Mouse (Mus musculus) granulocyte monocyte progenitor cell, adult 5-6 weeks (primary cell): ENCODE results near the gene Olfr1030. TPM values are rescaled to one million over a fixed set of nuclear protein-coding genes. Genes with fewer than 3 reads are reported as not detected.
"Not testable (repeated sequence)": the region's sequence is repeated elsewhere in the genome, so short reads cannot be mapped to it uniquely, and the experiment has no call there.

ENCODE experiments used
- ATAC-seq: replicated peaks from 2 replicates; pipeline ENCODE4 v1.8.0; 2016; ENCODE audit warnings: mild to moderate bottlenecking, moderate TSS enrichment, inconsistent platforms; ENCODE audit not compliant: poor library complexity, severe bottlenecking
- total RNA-seq, 2 experiments: library from RNA; stranded (forward) in 1 of 2; stranded (reverse) in 1 of 2; fragments of 200-712, 200-1000 nt in 1 of 2; fragments of >200 nt in 1 of 2; fragmentation: Nextera tagmentation in 1 of 2; gene quantifications; 2 replicates each; pipeline ENCODE4 v1.2.3; 2014 to 2017

Gene Olfr1030
- total RNA-seq (2014; fragmentation: Nextera tagmentation) (not detected in 2 replicates), total RNA-seq (2017) (not detected in 2 replicates)

DNA sequence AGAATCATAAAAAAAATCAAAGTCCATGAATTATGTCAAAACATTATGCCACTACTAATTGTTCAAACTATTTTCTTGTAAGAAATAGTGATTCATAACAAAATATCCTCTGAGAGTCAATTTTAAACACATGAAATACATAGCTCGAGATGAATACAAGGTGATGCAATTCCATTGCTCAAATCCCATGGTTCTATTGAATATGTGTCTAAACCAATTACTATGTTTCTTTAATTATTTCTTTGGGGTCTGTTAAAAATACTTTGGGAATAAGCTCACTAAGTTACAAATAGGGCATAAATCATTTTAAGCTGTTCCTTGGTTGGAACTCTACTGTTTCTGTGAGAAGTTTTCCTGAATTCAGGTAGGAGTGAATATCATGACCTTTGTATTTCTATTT lies at the start of gene Olfr1030:
TSS of gene Olfr1030 (plus strand) at position 301 of the 400 bp plus-strand sequence.
- ATAC-seq = no peak

DNA sequence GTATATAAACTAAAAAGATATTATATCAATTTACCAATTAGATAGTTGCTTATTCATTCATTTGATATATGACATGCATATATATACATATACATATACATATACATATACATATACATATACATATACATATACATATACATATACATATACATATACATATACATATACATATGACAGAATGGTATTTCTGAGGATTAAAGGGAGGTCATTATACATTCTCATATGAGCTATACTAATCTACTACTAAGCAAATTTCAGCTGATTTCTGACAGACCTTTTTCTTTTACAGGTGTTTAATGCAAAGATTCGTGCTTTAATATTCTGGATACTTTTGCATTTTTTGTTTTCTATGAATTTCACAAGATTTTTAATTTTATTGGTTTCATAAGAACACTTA lies 28.9 kb upstream of the Olfr1030 start, which contains the start of gene Olfr1028:
TSS of gene Olfr1028 (plus strand) at position 301 of the 400 bp plus-strand sequence.
- ATAC-seq = no peak

GRCm38 (mm10) chr2:85973595-85973994 lies 5.5 kb upstream of the Olfr1030 start, which contains the start of gene Olfr1029:
TSS of gene Olfr1029 (plus strand) at chr2:85973895.
- no peak for ATAC-seq

DNA sequence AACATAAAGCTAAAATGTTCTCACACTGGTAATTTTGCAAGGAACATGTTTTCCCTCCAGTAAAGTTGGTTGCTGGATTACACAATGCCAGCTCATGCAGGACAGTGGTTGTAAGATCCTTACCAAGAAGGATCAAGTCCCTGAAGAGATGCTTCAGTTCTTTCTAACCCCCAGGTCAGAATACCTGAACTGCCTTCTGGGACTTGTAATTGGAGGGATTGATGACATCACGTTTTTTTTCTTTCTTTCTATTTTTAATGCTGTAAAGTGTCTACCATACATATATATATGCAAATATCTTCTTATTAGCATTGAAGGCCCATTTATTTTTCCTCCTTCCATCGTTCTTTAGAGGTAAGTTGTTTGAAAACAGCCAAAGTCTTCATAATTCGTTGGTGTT lies 10.9 kb downstream of the Olfr1030 start, which contains the start of gene Olfr1031:
TSS of gene Olfr1031 (plus strand) at position 301 of the 400 bp plus-strand sequence.
- no peak for ATAC-seq

DNA sequence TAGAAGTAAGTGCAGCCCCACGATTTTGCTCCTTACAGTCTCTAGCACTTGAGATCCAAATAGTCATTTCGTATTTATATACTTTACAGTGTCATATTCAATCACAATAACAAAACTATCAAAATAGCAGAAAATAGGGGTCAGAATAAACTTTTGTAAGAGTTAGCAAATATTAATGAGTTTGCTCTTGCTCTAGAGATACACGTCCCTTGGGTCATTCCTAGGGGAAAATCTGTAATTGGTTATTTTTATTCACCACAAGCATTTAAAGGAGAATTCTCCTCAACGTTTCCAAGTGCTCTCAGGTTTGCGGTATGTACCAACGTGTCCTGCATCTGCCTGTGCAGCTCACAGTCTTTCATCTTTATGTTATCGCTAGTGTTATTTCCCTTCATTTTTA lies 26.2 kb downstream of the Olfr1030 start, which contains the start of gene Olfr1032:
TSS of gene Olfr1032 (plus strand) at position 301 of the 400 bp plus-strand sequence.
- ATAC-seq = no peak

DNA sequence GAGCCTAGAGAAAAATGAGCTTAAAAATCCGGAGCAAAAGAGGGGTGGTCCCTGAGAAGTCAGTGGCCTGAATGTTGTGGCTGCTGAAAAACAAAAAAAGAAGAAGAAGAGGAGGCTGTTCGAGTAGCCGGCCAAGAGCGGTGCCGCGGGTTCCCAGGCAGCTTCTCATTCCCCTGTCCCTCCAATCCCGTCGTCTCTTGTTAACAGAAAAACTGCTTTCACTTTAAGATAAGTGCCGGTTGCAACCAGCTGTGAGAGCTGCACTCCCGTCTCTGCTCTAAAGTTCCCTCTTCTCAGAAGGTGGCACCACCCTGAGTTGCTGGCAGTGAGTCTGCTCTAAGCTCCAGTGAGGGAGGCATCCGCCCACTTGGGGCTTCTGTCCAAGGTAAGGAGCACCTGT lies 41.3 kb downstream of the Olfr1030 start, which contains the start of gene Olfr1033:
TSS of gene Olfr1033 (plus strand) at position 228 of the 400 bp plus-strand sequence.
- ATAC-seq = peak; percentile 52; the same call in 1 of the 2 replicates

DNA sequence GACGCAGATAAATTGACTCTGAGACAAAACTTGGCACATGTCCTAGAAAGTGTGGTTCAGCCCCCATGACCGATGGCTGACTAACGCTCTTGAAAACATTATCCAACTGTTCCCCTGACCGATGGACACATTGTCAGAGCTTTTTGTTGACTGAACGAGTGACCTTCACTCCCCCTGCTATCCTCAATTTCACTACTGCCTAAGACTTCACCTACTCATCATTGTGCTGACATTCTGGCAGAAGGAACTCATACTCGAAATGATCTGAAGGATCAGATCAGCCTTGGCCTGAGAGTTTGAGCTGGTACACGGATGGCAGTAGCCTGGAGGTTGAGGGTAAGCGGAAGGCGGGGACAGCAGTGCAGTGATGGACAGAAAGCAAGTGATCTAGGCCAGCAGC lies 42.4 kb downstream of the Olfr1030 start:
- not testable (repeated sequence) for ATAC-seq

Other genes with a start within 250 kb of the Olfr1030 start
- gene Olfr1012, start 216.5 kb upstream of the Olfr1030 start, total RNA-seq (2014; fragmentation: Nextera tagmentation) = not detected in 2 replicates
- not detected in 2 replicates for gene Olfr1012, start 216.5 kb upstream of the Olfr1030 start, total RNA-seq (2017)
- not detected in 2 replicates for gene Olfr1013, start 212.2 kb upstream of the Olfr1030 start, total RNA-seq (2014; fragmentation: Nextera tagmentation)
- gene Olfr1013, start 212.2 kb upstream of the Olfr1030 start, total RNA-seq (2017) = not detected in 2 replicates
- not detected in 2 replicates for gene Olfr1014, start 206.6 kb upstream of the Olfr1030 start, total RNA-seq (2014; fragmentation: Nextera tagmentation)
- gene Olfr1014, start 206.6 kb upstream of the Olfr1030 start, total RNA-seq (2017) = not detected in 2 replicates
- not detected in 2 replicates for gene Olfr1015, start 197.3 kb upstream of the Olfr1030 start, total RNA-seq (2014; fragmentation: Nextera tagmentation)
- gene Olfr1015, start 197.3 kb upstream of the Olfr1030 start, total RNA-seq (2017) = not detected in 2 replicates
- not detected in 2 replicates for gene Olfr1016, start 176.7 kb upstream of the Olfr1030 start, total RNA-seq (2014; fragmentation: Nextera tagmentation)
- not detected in 2 replicates for gene Olfr1016, start 176.7 kb upstream of the Olfr1030 start, total RNA-seq (2017)
- gene Olfr1018, start 160.8 kb upstream of the Olfr1030 start, total RNA-seq (2014; fragmentation: Nextera tagmentation) = not detected in 2 replicates
- not detected in 2 replicates for gene Olfr1018, start 160.8 kb upstream of the Olfr1030 start, total RNA-seq (2017)
- not detected in 2 replicates for gene Olfr1019, start 133.8 kb upstream of the Olfr1030 start, total RNA-seq (2014; fragmentation: Nextera tagmentation)
- not detected in 2 replicates for gene Olfr1019, start 133.8 kb upstream of the Olfr1030 start, total RNA-seq (2017)
- not detected in 2 replicates for gene Olfr1020, start 132.2 kb upstream of the Olfr1030 start, total RNA-seq (2014; fragmentation: Nextera tagmentation)
- not detected in 2 replicates for gene Olfr1020, start 132.2 kb upstream of the Olfr1030 start, total RNA-seq (2017)
- not detected in 2 replicates for gene Olfr1022, start 110.7 kb upstream of the Olfr1030 start, total RNA-seq (2014; fragmentation: Nextera tagmentation)
- gene Olfr1022, start 110.7 kb upstream of the Olfr1030 start, total RNA-seq (2017) = not detected in 2 replicates
- gene Olfr1023, start 93.6 kb upstream of the Olfr1030 start, total RNA-seq (2014; fragmentation: Nextera tagmentation) = not detected in 2 replicates
- gene Olfr1023, start 93.6 kb upstream of the Olfr1030 start, total RNA-seq (2017) = not detected in 2 replicates
- gene Olfr1024, start 74.2 kb upstream of the Olfr1030 start, total RNA-seq (2014; fragmentation: Nextera tagmentation) = not detected in 2 replicates
- not detected in 2 replicates for gene Olfr1024, start 74.2 kb upstream of the Olfr1030 start, total RNA-seq (2017)
- gene Olfr1025-ps1, start 64.1 kb upstream of the Olfr1030 start, total RNA-seq (2014; fragmentation: Nextera tagmentation) = not detected in 2 replicates
- gene Olfr1025-ps1, start 64.1 kb upstream of the Olfr1030 start, total RNA-seq (2017) = not detected in 2 replicates
- not detected in 2 replicates for gene Olfr1026, start 57.7 kb upstream of the Olfr1030 start, total RNA-seq (2014; fragmentation: Nextera tagmentation)
- gene Olfr1026, start 57.7 kb upstream of the Olfr1030 start, total RNA-seq (2017) = not detected in 2 replicates
- not detected in 2 replicates for gene Olfr1028, start 28.8 kb upstream of the Olfr1030 start, total RNA-seq (2014; fragmentation: Nextera tagmentation)
- gene Olfr1028, start 28.8 kb upstream of the Olfr1030 start, total RNA-seq (2017) = not detected in 2 replicates
- not detected in 2 replicates for gene Olfr1029, start 5.4 kb upstream of the Olfr1030 start, total RNA-seq (2014; fragmentation: Nextera tagmentation)
- gene Olfr1029, start 5.4 kb upstream of the Olfr1030 start, total RNA-seq (2017) = not detected in 2 replicates
- not detected in 2 replicates for gene Olfr1031, start 11.0 kb downstream of the Olfr1030 start, total RNA-seq (2014; fragmentation: Nextera tagmentation)
- not detected in 2 replicates for gene Olfr1031, start 11.0 kb downstream of the Olfr1030 start, total RNA-seq (2017)
- gene Olfr1032, start 26.3 kb downstream of the Olfr1030 start, total RNA-seq (2014; fragmentation: Nextera tagmentation) = not detected in 2 replicates
- gene Olfr1032, start 26.3 kb downstream of the Olfr1030 start, total RNA-seq (2017) = not detected in 2 replicates
- gene Olfr1033, start 41.4 kb downstream of the Olfr1030 start, total RNA-seq (2014; fragmentation: Nextera tagmentation) = 0.71 TPM in 1 of 2 replicates, not detected in the other
- gene Olfr1033, start 41.4 kb downstream of the Olfr1030 start, total RNA-seq (2017) = not detected in 2 replicates
- not detected in 2 replicates for gene Olfr1034, start 66.6 kb downstream of the Olfr1030 start, total RNA-seq (2014; fragmentation: Nextera tagmentation)
- gene Olfr1034, start 66.6 kb downstream of the Olfr1030 start, total RNA-seq (2017) = not detected in 2 replicates
- not detected in 2 replicates for gene Olfr1036, start 94.7 kb downstream of the Olfr1030 start, total RNA-seq (2014; fragmentation: Nextera tagmentation)
- gene Olfr1036, start 94.7 kb downstream of the Olfr1030 start, total RNA-seq (2017) = not detected in 2 replicates
- not detected in 2 replicates for gene Olfr1037, start 108.1 kb downstream of the Olfr1030 start, total RNA-seq (2014; fragmentation: Nextera tagmentation)
- not detected in 2 replicates for gene Olfr1037, start 108.1 kb downstream of the Olfr1030 start, total RNA-seq (2017)
- not detected in 2 replicates for gene Olfr1039, start 156.7 kb downstream of the Olfr1030 start, total RNA-seq (2014; fragmentation: Nextera tagmentation)
- gene Olfr1039, start 156.7 kb downstream of the Olfr1030 start, total RNA-seq (2017) = not detected in 2 replicates
- gene Olfr1040, start 167.5 kb downstream of the Olfr1030 start, total RNA-seq (2014; fragmentation: Nextera tagmentation) = not detected in 2 replicates
- not detected in 2 replicates for gene Olfr1040, start 167.5 kb downstream of the Olfr1030 start, total RNA-seq (2017)
- gene Olfr1042, start 182.6 kb downstream of the Olfr1030 start, total RNA-seq (2014; fragmentation: Nextera tagmentation) = not detected in 2 replicates
- gene Olfr1042, start 182.6 kb downstream of the Olfr1030 start, total RNA-seq (2017) = not detected in 2 replicates
- gene Olfr1043, start 188.2 kb downstream of the Olfr1030 start, total RNA-seq (2014; fragmentation: Nextera tagmentation) = not detected in 2 replicates
- gene Olfr1043, start 188.2 kb downstream of the Olfr1030 start, total RNA-seq (2017) = not detected in 2 replicates
- not detected in 2 replicates for gene Olfr1044, start 198.5 kb downstream of the Olfr1030 start, total RNA-seq (2014; fragmentation: Nextera tagmentation)
- gene Olfr1044, start 198.5 kb downstream of the Olfr1030 start, total RNA-seq (2017) = not detected in 2 replicates
- gene Olfr52, start 206.4 kb downstream of the Olfr1030 start, total RNA-seq (2014; fragmentation: Nextera tagmentation) = not detected in 2 replicates
- not detected in 2 replicates for gene Olfr52, start 206.4 kb downstream of the Olfr1030 start, total RNA-seq (2017)
- not detected in 2 replicates for gene Olfr1045, start 223.7 kb downstream of the Olfr1030 start, total RNA-seq (2014; fragmentation: Nextera tagmentation)
- gene Olfr1045, start 223.7 kb downstream of the Olfr1030 start, total RNA-seq (2017) = not detected in 2 replicates
- not detected in 2 replicates for gene Olfr1046, start 240.0 kb downstream of the Olfr1030 start, total RNA-seq (2014; fragmentation: Nextera tagmentation)
- gene Olfr1046, start 240.0 kb downstream of the Olfr1030 start, total RNA-seq (2017) = not detected in 2 replicates